Mouse (Mus musculus) brain, adult 10 weeks (tissue): ENCODE data around the gene Mrps5. TPM values are rescaled to one million over a fixed set of nuclear protein-coding genes. Genes with fewer than 3 reads are reported as not detected.

Source experiments
- polyA plus RNA-seq: library from polyadenylated mRNA; stranded (reverse); fragments of 350-450 nt; fragmentation: Illumina TruSeq; extraction: RNeasy Lipid Tissue Mini Kit (QIAGEN cat#74804); gene quantifications from one replicate; pipeline ENCODE4 v1.2.3, GENCODE M21; 2015; ENCODE audit warnings: low read depth, low replicate concordance

Gene Mrps5
- polyA plus RNA-seq: 94.9 TPM

GRCm38 (mm10) chr2:127586694-127587513 lies at the start of gene Mrps5, which contains the start of gene Zfp661:
TSS of gene Mrps5 (plus strand) at chr2:127587222.
TSS of gene Zfp661 (minus strand) at chr2:127587094.

GRCm38 (mm10) chr2:127541185-127541584 lies 45.8 kb upstream of the Mrps5 start, which contains the start of gene Prom2:
TSS of gene Prom2 (minus strand) at chr2:127541467.

GRCm38 (mm10) chr2:127656086-127656720 lies 69.2 kb downstream of the Mrps5 start, which contains the start of gene Mal:
TSS of gene Mal (minus strand) at chr2:127656695.

Other genes starting within 250 kb of the Mrps5 start
- not detected for gene Astl, start 248.6 kb upstream of the Mrps5 start, polyA plus RNA-seq
- 0.67 TPM for gene Adra2b, start 224.0 kb upstream of the Mrps5 start, polyA plus RNA-seq
- gene Gpat2, start 162.0 kb upstream of the Mrps5 start, polyA plus RNA-seq: 0.16 TPM
- gene Fahd2a, start 142.7 kb upstream of the Mrps5 start, polyA plus RNA-seq: 31.6 TPM
- 91.6 TPM for gene Kcnip3, start 65.1 kb upstream of the Mrps5 start, polyA plus RNA-seq
- 0.24 TPM for gene Prom2, start 45.8 kb upstream of the Mrps5 start, polyA plus RNA-seq
- 9.0 TPM for gene Zfp661, start 128 bp upstream of the Mrps5 start, polyA plus RNA-seq
- 367 TPM for gene Mal, start 69.5 kb downstream of the Mrps5 start, polyA plus RNA-seq
- 0.80 TPM for gene Mall, start 142.7 kb downstream of the Mrps5 start, polyA plus RNA-seq
- 16.0 TPM for gene Nphp1, start 201.7 kb downstream of the Mrps5 start, polyA plus RNA-seq
- 89.0 TPM for gene Mtln, start 205.3 kb downstream of the Mrps5 start, polyA plus RNA-seq
- 0.49 TPM for gene Bub1, start 244.6 kb downstream of the Mrps5 start, polyA plus RNA-seq